Mouse (Mus musculus) lung, postnatal 4 days (tissue): ENCODE results near the gene Lif.

Source experiments
- DNase-seq, 2 experiments: peaks; one replicate each; pipeline ENCODE4 v3.0.0; 2021

Lif gene

DNA sequence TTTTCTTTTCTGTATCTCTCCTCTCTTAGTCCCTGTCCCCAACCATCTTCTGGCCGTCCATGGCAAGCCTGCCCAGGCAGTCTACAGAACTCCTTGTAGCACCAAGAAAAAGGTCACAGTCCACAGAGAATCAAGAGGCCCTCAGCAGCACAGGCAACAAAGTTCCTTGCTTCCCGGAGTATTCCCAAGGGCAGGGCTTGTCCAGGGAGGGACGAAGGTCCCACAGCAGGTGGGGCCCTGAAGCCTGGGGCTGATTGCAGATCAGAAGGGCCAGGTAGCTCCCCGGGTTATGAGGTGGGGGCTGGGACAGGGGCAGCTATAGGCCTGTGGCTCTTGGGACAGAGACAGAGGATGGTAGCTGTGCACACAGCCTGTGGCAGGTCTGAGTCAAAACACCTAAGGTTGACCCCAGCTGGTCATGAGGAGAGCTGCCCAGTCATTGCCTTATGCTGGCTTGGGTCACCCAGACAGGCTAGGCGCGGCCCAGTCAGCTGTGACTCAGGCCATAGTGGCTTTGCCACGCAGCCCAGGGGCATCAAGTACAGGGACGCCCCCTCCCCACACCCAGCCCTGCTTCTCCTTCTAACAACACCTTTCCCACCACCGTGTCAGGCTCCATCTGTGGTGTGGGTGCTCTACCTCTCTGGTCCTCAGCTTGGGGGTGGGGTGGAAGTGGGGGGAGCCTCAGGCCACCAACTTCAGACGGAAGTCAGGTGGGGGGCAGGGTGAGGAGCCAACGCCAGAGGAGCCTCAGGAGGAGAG lies at the start of gene Lif:
Gene Lif (plus strand): TSS at position 712 of the 762 bp plus-strand sequence.
- DNase-seq, result no peak

- DNase-seq, result no peak
Measured at GRCm38 (mm10) chr11:4207655-4208054, 49.7 kb upstream of the Lif start.

- peak in 1 of 2 experiments; percentile 49 for DNase-seq
Measured at GRCm38 (mm10) chr11:4209556-4209955, 47.8 kb upstream of the Lif start.

DNA sequence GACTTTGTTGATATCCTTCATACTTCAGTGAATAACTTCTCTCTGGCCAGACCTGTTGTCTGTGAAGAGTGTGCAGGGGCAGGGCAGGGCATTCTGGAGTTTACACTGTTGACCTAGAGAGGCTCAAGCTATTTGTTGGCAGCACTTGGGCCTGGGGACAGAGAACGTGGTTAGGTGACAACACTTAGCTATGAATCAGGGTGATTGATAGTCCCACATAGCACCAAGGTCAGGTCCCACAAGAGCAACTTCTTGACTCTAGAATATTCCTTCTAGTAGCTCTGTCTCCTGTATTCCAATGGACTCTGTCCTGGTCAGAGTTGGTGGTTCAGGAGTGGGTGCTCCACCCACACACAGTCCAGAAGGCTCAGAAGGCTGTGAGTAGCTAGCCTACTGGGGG lies 46.6 kb upstream of the Lif start:
- no peak for DNase-seq

DNA sequence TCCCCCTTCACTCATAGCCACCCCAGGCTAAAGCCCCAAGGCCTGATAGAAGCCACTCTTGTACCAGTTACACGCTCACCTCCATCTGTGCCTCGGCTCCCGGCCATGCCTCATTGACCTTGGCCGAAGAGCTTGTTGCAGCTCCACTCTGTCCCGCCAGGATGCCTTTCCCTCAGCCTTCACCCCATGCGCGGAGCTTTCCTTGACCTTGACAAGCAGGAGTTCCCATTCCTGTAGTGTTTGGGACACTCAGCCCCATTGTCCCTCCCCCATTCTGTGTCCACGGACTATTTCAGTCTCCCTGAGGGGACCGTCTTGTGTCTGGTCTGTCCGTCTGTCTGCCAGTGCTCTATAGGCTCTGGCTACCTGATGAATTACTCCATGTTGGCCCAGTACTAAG lies 44.2 kb upstream of the Lif start:
- no peak for DNase-seq

GRCm38 (mm10) chr11:4214572-4214971 lies 42.8 kb upstream of the Lif start:
- DNase-seq, result no peak

- DNase-seq, result no peak
Measured at GRCm38 (mm10) chr11:4215061-4215460, 42.3 kb upstream of the Lif start.

GRCm38 (mm10) chr11:4216248-4217000 lies 40.9 kb upstream of the Lif start:
- peak; percentile 70 to 74 for DNase-seq

DNA sequence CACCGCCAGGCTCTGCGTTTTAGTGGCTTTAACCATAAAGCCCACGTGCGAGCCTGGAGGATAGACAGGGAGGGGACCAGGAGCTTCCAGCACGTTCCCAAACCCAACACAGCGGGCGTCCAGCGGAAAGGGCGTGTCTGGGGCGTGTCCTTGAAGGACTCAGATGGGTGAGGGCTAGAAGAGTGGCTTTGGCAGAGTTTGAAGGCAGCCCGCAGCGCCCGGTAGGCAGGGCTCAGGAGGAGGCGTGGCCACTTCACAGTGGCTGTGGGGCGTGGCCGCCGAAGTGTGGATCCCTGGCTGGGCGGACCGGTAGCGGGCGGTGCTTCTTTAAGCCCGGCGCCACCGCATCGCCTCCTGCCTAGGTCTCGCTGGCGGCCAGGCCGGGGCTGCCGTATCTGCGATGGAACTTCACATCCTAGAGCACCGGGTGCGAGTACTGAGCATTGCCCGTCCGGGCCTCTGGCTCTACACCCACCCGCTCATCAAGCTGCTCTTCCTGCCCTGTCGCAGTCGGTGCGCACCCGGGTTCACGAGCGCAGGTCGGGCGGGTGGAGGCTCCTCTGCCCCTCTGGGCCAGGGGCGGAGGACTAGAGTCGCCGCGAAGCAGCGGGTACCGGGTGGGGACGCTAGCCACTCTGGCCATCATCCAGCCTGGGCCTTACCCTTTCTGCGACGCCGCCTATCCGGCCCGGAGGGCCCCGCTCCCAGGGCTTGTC lies 39.3 kb upstream of the Lif start, which contains the start of gene Castor1:
Gene Castor1 (plus strand): TSS at position 312 of the 716 bp plus-strand sequence.
- peak; percentile 94 to 96 for DNase-seq

DNA sequence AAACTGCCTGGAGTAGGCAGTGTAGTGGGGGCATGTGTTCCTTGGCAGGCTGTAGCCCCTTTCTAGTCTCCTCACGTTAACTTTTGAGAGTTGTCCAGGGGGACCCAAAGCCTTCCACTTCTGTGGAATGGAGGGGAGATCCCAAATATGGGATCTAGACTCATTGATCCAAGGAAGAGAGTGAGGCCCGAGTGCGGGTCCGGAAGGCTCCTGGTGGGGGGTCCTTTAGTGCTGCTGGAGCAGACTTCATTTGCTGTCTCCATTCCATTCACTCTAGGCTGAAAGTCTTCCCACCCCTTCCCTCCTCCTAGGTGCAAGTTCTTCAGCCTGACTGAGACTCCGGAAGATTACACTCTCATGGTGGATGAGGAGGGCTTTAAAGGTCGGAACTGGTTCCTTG lies 38.7 kb upstream of the Lif start:
- DNase-seq, result no peak

- DNase-seq, result peak; percentile 74 to 82
Measured at GRCm38 (mm10) chr11:4219317-4219751, 38.0 kb upstream of the Lif start.

- DNase-seq, result no peak
Measured at GRCm38 (mm10) chr11:4219908-4220307, 37.4 kb upstream of the Lif start.

GRCm38 (mm10) chr11:4220443-4221400 lies 36.6 kb upstream of the Lif start:
- DNase-seq, result peak; percentile 76 to 85

DNA sequence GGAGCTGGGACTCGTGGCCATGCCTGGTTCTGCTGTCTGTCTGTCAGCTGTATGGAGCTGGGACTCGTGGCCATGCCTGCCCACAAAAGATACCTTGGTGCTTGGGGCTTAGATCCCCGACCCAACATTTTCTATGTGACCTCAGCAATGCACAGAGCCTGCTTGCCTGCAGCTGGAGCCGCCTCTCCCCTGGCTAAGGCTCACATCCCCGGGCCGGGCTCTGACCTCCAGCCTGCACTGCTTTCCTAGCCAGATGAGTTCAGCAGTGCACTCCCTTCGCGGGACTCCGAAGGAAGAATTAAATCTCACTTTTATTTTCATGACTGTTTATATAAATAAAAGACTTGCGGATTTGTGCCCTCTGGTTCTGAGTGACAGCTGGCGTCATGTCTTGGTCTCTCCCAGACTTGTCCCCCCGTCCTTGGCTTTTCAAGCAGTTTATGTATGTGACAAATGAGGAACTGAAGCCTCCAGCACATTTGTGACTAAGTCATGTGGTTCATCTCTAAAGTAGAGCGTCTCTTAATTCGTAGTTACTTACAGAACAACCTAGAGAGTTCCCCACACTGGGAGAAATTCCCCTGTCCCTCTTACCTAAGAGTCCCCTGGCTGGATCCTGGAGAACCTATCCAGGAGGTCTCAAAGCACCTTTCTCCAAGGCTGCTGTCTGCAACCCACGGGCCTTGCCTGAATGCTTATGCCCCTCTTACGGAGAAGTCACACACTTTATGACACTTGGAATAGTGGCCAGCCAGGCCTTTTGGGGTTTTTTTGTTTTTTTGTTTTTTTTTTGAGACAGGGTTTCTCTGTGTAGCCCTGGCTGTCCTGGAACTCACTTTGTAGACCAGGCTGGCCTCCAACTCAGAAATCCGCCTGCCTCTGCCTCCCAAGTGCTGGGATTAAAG lies 35.1 kb upstream of the Lif start:
- DNase-seq, result no peak

- no peak for DNase-seq
Measured at GRCm38 (mm10) chr11:4223393-4224188, 33.8 kb upstream of the Lif start.

- no peak for DNase-seq
Measured at GRCm38 (mm10) chr11:4224223-4224622, 33.1 kb upstream of the Lif start.

DNA sequence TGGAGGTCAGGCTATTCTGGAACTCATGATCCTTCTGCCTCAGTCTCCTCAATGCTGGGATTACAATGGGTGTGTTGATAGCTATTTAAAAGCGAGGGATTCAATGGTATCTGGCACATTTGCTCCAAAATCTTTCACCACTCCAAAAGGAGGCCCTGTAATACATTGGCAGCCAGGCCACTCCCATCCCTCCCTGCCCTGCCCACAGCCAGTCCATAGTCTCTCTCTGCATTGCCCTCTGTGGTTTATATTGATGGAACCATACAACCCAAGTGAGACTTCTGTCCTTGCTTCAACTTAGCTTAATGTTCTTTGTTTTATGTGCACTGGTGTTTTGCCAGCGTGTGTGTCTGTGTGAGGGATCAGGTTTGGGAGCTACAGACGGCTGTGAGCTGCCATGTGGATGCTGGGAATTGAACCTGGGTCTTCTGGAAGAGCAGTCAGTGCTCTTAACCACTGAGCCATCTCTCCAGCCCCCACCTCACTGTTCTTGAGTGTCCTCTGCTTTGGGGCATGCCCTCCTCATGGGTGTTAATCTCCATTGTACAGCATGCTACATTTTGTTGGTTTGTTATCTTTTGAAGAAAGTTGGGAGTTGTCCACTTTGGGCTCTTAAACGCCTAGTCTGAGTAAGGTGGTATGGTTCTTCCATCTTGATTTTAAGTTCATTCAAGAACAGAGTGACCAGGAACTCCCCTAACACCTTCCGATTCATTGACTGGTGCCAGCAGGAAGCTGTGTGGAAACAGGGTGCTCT lies 30.6 kb upstream of the Lif start:
- DNase-seq, result no peak

- peak in 1 of 2 experiments; percentile 55 for DNase-seq
Measured at GRCm38 (mm10) chr11:4228463-4228862, 28.9 kb upstream of the Lif start.

DNA sequence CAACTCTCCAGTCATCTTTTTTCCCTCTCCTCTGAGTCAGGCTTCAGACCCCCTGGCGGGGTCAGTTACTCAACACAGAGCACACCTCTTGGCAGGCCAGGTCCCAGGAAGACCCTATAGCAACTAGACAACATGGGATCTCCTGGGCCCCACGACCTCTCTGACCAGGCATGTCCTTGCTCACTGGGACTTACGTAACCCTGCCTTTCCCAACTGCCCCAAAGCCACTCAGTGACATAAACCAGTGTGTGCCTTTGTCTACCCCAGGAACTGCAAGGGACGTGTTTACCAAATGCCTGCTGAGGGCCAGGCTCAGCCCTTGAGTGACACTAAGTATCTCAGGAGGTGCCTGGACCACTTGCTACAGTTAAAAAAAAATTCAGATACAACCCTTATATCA lies 27.5 kb upstream of the Lif start:
- no peak for DNase-seq
